Mouse (Mus musculus): ENCODE measurements around the gene Oat.

DNA sequence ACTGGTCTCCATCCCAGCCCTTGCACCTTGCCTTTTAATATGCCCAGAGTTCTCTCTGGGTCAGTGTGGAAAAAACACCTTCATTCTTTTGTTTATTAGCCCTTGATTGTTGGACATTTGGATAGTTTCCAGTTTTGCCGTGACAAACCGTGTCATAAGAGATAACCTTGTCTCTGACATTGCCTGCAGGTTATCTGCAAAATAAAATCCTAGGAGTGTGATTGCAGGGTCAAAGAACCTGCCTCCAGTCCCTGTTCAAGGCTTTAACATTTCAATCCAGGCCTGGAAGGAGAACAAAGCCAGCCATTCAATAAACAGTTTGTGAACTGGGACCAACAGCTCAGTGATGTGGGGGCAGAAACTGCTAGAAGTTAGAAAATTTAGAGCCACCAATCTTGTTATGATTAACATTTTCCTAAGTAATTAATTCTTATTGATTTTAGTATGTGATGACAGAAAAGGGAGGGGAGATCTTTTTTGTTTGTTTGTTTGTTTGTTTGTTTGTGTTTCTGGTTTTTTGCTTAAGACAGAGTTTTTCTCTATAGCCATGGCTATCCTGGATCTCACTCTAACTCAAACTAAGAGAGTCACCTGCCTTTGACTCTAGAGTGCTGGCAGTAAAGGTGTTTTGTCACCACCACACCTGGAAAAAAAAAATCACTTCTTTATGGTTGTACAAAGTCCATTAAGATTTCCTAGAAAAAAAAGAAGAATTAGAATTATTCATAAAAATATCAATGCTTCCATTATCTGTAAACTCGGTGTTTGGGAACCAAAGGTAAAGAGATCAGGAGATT is 9.7 kb upstream of the Oat start:
- TF ChIP-seq POLR2A (IDR thresholded peaks at IDR 0.05; ENCODE audit: borderline replicate concordance, control insufficient read depth, low read depth, low read length), result no peak
- TF ChIP-seq CTCF (IDR thresholded peaks at IDR 0.05; ENCODE audit: control insufficient read depth, insufficient read depth, low read length), result no peak

Data from bone marrow, adult 2 months (tissue).